Mouse (Mus musculus): Measurements from ENCODE around the gene Alkbh5.
"Not testable (repeated sequence)": the region's sequence is repeated elsewhere in the genome, so short reads cannot be mapped to it uniquely, and the experiment has no call there.

The Alkbh5 gene

GRCm38 (mm10) chr11:60543211-60543610 is 7.0 kb downstream of the Alkbh5 start:
- not testable (repeated sequence) for DNase-seq (ENCODE audit: low spot score)

DNA sequence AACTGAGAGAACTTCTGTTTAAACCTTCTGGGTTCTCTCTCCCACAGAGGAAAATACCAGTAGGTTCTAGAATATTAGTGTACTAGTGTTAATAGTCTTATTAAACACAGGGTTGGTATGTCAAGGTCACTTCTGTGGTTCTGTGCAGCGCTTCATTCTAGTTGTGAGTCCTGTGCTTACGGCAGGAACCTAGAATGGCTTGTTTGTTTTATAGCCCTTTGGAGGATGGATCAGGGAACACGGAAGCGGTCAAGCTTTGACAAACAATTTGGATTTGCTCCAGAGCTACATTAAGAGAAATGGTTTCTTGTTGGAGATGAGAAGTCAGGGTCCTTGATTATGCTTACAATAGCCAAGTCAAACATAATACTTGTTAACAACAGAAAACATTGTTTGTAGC is 9.3 kb downstream of the Alkbh5 start:
- no peak for DNase-seq (ENCODE audit: low spot score)

- DNase-seq (ENCODE audit: low spot score): no peak
Measured at GRCm38 (mm10) chr11:60548112-60548511, 11.9 kb downstream of the Alkbh5 start.

- no peak for DNase-seq (ENCODE audit: low spot score)
Measured at GRCm38 (mm10) chr11:60553091-60553490, 16.9 kb downstream of the Alkbh5 start.

DNA sequence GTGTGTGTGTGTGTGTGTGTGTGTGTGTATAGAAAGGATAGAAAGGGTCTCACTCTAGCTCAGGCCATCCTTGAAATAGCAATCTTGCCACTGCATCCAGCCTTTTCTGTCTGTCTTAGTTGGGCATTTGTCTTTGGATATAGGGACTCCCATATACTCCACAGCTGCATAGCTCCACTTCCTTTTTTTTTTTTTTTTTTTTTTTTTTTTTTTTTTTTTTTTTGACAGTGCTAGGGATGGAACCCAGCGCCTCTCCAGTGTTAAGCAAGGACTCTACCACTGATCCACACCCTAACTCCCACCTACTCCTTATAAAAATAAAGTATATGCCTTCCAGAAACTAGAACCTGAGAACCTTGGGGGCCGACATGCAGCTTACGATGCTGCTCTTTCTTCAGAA is 21.5 kb downstream of the Alkbh5 start:
- DNase-seq (ENCODE audit: low spot score): no peak

- peak; percentile 53 for DNase-seq (ENCODE audit: low spot score)
Measured at GRCm38 (mm10) chr11:60559342-60559741, 23.2 kb downstream of the Alkbh5 start.

DNA sequence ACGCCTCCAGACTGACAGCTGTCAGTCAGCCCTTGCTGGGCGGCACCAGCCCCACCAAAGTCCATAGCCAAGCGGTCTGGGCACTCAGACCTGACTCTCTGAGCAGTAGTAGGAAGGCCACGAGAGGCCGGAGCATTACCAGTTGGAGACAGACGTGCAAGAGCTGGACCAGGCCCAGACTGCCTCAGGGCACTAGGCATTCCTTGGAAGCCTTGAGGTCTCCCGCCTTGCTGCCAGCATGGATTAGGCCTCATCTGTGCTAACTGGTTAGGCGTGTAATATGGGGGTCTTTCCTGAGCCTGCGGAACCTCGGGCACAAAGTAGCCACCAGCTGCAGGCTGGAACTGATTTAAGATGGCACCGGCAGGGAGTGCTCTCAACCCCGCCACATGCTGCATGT is 37.8 kb downstream of the Alkbh5 start:
- not testable (repeated sequence) for DNase-seq (ENCODE audit: low spot score)

All from urinary bladder, postnatal 25 days (tissue).